Mouse (Mus musculus): ENCODE data around the gene Dmwd.

Dmwd gene

DNA sequence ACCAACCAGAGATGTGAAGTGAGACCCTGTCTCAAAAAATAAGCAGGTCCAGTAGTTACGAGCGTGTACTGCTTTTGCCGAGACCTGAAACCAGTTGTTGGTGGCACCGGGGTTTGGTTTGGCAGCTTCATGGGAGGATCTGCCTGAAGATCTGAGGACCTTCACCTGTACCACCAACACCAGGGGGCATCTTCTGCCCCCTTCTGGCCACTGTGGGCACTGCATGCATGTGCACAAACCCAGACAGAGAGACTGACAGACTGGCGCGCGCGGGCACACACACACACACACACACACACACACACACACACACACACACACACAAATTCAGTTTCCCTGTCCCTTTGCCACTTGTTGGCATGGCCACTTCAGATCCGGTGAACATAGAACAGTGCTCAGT is 2.5 kb upstream of the Dmwd start:
- peak; percentile 72 for DNase-seq

DNA sequence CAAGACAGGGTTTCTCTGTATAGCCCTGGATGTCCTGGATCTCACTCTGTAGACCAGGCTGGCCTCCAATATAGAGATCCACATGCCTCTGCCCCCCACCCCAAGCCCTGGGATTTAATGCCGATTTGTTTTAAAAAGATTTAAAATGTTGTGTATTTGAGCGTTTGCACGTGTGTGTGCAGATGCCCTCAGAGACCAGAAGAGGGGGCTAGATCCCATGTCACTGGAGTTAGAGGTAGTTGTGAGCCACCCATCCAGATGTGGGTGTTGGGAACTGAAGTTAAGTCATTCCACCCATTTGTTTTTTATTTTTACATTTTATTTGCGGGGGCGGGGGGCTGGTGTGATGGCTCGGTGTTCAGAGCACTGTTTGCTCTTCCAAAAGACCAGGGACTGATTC is 1.5 kb upstream of the Dmwd start:
- DNase-seq, result no peak

DNA sequence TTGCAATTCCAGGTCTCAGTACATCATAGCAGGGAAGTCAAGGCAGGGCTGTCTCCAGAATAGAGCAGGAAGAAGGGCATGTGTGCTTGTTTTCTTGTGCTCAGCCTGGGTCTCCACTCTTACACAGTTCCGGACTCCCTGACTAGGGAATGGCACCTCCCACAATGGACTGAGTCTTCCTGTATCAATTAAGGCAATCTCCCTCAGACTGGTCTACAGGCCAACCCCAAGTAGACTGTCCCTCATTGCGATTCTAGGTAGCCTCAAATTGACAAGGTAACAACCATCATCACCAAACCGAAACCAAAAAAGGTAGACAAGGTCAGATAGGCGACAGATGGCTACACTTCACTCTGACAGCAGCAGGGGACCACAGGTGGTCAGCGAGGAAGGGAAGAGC is 796 bp upstream of the Dmwd start:
- DNase-seq, result no peak

DNA sequence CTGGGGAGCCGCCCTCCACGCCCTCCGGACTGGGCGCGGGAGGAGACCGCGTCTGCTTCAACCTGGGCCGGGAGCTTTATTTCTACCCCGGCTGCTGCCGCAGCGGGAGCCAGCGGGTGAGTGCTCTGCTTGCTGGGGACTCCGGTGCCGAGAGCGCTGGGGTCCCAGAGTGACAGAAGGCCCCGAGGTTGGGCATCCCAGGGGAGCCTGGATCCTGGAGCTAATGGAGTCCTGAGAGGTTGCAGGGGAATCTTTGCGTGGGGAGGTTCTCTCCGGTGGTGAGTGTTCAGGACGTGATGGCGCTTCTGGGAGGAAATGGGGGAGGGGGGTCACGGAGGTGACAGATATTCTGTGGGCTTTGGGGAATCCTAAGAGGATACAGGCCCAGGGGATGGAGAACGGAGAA is 562 bp downstream of the Dmwd start:
- peak; percentile 33 for DNase-seq

DNA sequence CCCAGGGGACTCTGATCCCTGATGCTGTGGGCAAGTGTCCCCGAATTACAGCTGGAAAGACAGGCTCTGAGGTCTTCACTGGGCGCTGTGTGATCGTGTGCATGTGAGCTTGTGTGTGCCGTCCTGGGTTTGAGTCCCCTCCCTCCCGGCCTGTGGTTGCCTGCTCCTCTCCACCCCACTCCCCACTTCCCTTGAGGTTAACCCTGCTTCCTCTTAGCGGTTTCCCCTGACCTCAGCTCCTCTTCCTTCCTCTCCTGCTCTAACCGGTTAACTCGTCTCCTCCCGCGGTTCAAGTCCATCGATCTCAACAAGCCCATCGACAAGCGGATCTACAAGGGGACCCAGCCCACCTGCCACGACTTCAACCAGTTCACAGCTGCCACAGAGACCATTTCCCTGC is 1.7 kb downstream of the Dmwd start:
- DNase-seq, result peak; percentile 87

DNA sequence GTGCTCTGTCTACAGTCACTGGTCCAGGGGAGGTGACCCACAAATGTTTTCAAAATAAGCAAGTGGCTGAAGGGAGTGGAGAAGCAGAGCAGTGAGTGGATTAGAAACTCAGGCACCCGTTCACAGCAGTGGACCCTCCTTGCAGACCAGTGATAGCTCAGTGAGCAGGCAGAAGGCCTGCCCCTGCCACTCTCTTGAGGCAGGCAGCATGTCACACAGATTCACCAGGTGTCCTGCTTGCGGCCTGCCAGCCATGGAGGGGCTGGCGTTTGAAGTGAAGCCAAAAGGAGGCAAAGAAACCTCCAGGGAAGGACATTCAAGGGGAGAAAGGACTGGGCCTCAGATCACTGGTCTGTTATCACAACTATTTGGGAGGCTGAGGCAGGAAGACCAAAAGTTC is 2.7 kb downstream of the Dmwd start:
- DNase-seq, result no peak

DNA sequence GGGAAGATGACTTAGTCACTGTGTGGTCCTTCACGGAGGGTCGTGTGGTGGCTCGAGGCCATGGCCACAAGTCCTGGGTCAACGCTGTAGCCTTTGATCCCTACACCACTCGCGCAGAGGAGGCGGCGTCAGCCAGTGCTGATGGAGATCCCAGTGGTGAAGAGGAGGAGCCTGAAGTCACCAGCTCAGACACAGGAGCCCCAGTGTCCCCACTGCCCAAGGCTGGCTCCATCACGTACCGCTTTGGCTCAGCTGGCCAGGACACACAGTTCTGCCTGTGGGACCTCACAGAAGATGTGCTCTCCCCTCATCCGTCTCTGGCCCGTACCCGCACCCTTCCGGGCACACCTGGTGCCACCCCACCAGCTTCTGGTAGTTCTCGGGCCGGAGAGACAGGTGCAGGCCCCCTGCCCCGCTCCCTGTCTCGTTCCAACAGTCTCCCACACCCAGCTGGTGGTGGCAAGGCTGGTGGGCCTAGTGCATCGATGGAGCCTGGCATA is 4.5 kb downstream of the Dmwd start:
- no peak for DNase-seq

DNA sequence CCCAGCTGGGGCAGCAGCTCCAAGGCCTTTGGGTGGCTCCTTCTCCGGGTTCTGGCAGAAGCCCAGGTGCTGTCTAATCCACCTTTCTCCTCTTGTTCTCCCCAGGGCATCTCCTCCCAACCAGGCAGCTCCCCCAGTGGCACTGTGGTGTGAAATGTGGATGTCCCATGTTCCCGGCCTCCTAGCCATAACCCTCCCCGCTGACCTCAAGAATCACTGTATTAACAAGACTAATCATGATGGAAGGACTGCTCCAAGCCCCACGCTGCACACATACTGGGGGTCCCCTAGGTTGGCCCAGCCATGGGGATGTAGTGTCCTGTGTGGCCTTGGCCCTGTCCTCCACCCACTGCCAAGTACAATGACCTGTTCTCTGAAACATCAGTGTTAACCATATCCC is 6.1 kb downstream of the Dmwd start:
- no peak for DNase-seq

DNA sequence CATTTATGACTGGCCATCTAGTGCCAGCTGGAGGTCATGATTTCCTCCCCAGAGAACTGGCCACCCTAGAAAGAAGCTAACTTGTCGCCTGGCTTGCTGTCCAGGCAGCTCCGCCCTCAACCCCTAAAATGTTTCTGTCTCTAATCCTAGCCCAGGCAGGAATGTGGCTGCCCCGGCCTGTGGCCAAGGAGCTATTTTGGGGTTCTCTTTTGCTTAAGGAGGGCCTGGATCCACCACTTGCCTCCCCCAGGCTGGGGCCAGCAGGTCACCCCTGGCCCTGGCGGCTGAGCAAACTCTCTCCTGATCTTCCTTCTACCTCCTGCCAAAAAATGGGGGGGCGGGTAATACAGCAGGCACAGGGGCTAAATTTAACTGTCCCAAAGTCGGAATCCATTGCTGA is 7.1 kb downstream of the Dmwd start:
- no peak for DNase-seq

DNA sequence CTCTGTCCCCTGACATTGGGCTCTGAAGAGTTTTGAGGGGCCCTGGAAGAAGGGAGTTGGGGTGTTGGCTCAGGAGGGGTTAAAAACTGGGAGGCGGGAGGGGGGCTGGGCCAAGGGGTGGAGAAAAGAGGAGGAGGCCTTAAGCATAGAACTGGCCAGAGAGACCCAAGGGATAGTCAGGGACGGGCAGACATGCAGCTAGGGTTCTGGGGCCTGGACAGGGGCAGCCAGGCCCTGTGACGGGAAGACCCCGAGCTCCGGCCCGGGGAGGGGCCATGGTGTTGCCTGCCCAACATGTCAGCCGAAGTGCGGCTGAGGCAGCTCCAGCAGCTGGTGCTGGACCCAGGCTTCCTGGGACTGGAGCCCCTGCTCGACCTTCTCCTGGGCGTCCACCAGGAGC is 7.7 kb downstream of the Dmwd start, which contains the start of gene Dmpk:
Gene Dmpk, plus strand, starts transcription at position 149 of the 400 bp plus-strand sequence.
- no peak for DNase-seq

DNA sequence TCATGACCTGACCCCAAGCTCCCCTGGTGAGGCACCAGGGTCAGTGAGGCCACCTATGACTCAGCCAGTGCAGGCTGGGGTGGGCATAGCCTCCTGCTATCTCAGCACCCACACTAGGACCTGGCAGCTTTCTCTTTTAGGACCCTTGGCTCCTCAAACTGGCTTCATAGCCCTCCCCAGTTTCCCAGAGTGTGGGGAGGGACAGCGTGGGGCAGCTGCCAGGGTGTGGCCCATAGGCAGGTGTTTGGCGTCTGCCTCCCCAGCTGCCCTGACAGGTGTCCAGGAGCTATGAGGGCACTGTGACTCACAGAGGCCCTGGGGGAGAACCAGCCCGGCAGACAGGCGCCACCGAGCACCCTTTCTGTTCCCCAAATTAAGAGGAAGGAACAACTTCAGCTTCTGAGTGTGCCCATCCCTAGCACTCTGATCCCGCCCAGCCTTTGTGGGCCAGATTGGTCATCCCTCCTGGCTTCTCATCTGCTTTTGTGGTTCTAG is 8.3 kb downstream of the Dmwd start:
- DNase-seq, result no peak

DNA sequence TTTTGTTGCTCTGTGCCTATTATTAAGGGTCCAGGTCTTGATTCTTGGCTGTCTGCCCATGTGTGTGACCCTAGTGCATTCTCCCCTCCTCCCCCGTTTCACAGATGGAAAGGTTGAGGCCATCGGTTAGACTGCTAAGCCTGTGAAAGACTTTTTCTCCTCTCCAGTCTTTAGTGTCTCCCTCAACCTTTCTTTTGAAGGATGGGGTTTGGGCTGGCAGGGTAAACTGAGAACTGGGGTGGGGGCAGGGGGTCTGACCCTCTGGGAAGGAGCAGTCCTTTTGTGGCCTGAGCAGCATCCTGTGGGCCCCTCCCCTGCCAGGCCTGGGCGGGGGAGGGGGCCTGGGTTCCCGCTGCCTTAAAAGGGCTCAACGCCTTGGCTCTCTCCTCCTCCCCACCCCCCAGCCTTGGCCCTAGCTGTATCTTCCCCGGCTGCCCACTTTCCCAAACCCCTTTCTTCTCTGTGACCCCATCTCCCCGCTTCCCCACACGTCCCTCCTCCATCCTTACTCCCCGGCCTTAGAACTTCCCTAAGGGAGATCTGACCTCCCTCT is 9.0 kb downstream of the Dmwd start:
- no peak for DNase-seq

DNA sequence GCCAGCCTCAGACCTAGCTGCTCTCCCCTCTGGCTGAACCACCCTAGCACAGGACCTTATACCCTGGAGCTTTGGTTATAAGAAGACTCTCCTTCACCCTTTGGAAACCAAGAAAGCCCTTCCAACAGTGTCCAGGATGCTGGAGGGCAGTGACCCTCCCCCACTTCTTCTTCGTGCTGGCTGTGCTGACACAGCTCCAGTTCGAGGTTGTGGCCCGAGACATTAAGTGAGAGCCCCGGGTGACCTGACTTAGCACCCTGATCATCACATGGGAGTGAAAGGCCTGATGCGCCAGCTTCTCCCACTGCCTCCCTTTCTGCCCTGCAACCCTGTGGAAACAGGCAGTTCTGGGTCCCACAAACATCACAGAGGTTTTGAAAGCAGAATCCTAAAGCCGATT is 9.5 kb downstream of the Dmwd start:
- no peak for DNase-seq

DNA sequence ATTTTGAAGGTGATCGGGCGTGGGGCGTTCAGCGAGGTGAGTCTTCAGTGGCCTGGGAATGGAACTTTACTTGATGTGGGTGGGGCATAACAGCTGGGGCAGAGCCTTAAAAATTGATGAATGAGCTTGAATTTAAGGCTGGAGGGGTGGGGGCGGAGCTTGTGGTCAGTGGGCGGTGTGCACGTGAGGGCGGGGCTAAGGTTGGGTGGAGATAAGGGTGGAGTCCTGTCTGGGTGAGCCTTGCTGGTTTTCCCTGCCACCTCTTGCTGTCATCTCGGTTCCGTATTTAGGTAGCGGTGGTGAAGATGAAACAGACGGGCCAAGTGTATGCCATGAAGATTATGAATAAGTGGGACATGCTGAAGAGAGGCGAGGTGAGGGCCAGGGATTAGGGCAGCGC is 10.0 kb downstream of the Dmwd start:
- DNase-seq, result no peak

DNA sequence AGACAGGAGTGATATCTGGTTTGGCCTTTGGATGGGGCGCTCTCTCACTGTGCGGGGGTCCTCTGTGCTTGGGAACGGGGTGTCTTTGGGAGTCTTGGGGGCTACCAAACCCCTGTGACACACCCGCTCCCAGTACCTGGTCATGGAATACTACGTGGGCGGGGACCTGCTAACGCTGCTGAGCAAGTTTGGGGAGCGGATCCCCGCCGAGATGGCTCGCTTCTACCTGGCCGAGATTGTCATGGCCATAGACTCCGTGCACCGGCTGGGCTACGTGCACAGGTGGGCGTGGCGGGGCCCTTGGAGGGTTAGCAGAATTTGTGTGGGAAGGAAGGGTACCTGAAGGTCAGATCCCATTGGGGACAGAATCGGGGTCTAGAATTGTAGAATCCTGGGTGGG is 10.7 kb downstream of the Dmwd start:
- no peak for DNase-seq

DNA sequence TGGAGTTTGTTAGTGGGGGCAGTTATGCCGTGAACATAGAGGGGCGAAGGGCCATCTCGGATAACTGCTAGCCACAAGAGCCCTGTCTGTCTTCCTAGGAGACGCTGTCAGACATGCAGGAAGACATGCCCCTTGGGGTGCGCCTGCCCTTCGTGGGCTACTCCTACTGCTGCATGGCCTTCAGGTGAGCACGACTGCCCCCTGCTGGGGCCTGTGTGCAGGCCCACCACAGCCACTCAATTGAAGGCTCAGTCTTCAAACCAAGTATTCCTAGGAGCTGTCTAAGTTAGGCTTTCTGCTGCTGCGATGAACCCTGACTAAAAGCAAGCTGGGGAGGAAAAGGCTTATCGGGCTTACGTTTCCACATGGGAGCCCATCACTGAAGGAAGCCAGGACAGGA is 12.8 kb downstream of the Dmwd start:
- peak; percentile 80 for DNase-seq

DNA sequence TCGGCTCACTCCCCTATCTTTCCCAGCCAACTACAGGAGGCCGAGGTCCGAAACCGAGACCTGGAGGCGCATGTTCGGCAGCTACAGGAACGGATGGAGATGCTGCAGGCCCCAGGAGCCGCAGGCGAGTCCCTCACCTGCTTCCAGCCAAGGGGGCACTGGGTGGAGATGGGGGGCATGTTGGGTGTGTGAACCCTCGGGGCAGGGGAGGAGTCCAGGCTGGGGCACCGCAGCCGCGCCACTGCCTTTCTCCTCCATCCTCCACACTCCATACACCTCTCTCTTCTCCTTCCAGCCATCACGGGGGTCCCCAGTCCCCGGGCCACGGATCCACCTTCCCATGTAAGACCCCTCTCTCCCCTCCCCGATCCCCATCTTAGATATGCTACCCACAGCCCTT is 15.9 kb downstream of the Dmwd start:
- no peak for DNase-seq

DNA sequence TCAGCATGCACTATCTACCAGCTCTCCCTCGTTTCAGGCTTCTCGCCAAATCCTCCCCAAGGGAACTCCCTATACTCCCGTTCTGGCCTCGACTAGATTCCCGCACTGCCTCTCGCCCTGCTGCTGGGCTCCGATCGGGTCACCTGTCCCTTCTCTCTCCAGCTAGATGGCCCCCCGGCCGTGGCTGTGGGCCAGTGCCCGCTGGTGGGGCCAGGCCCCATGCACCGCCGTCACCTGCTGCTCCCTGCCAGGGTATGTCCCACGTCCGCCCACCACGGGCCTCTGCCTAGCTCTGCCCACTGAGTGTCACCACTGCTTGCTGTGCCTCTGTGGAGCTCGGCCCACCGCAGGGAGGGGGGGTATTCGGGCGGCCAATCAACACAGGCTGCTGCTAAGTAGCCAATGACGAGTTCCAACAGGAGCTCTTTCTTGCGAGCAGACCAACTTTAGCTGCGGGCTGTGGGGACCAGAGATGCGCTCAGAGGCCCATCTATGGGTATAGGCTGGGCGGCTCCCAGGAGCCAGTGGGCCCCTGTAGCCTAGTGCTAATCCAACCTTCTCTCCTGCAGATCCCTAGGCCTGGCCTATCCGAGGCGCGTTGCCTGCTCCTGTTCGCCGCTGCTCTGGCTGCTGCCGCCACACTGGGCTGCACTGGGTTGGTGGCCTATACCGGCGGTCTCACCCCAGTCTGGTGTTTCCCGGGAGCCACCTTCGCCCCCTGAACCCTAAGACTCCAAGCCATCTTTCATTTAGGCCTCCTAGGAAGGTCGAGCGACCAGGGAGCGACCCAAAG is 16.6 kb downstream of the Dmwd start:
- DNase-seq, result peak; percentile 48

DNA sequence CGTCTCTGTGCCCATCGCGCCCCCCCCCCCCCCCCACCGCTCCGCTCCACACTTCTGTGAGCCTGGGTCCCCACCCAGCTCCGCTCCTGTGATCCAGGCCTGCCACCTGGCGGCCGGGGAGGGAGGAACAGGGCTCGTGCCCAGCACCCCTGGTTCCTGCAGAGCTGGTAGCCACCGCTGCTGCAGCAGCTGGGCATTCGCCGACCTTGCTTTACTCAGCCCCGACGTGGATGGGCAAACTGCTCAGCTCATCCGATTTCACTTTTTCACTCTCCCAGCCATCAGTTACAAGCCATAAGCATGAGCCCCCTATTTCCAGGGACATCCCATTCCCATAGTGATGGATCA is 17.1 kb downstream of the Dmwd start:
- DNase-seq, result peak; percentile 95

DNA sequence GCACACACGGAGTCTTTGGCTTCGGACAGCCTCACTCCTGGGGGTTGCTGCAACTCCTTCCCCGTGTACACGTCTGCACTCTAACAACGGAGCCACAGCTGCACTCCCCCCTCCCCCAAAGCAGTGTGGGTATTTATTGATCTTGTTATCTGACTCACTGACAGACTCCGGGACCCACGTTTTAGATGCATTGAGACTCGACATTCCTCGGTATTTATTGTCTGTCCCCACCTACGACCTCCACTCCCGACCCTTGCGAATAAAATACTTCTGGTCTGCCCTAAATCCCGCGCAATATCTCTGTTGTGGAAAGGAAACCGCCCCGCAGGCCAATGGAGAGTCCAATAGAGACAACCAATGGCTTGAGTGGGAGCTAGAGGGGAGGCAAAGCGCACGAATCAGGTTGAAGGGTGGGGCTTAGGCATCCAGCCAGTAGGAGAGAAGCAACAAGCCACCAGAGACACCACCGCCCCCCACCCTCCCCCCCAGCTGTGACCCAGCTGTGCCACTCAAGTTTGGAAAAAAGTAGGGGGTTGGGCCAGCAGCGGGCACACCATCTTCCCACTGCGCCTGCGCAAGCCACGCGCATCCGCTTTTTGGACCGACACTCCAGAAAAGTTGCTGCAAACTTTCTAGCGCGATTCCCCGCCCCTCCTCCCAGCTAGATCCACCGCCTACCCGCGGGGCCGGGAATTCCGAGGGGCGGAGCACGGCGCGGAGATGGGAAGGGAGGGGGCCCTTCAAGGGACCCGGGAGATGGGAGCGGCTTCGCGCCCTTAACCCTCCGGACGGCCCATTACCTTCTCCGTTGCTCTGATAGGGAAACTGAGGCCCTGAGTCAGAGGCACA is 17.7 kb downstream of the Dmwd start:
- peak; percentile 95 for DNase-seq

DNA sequence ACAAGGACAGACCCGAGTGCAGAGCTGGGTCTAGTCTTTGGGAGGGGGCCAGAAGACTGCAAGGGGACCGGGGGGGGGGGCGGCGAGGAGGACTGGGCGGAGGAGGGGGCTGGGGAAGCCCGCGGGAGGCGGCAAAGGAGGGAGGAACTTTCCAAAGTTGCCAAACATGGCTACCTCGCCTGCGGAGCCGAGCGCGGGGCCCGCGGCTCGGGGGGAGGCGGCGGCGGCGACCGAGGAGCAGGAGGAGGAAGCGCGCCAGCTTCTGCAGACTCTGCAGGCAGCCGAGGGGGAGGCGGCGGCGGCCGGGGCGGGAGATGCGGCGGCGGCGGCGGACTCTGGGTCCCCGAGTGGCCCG is 18.4 kb downstream of the Dmwd start, which contains the start of gene Six5:
Gene Six5, plus strand, starts transcription at position 124 of the 355 bp plus-strand sequence.
- peak; percentile 82 for DNase-seq

DNA sequence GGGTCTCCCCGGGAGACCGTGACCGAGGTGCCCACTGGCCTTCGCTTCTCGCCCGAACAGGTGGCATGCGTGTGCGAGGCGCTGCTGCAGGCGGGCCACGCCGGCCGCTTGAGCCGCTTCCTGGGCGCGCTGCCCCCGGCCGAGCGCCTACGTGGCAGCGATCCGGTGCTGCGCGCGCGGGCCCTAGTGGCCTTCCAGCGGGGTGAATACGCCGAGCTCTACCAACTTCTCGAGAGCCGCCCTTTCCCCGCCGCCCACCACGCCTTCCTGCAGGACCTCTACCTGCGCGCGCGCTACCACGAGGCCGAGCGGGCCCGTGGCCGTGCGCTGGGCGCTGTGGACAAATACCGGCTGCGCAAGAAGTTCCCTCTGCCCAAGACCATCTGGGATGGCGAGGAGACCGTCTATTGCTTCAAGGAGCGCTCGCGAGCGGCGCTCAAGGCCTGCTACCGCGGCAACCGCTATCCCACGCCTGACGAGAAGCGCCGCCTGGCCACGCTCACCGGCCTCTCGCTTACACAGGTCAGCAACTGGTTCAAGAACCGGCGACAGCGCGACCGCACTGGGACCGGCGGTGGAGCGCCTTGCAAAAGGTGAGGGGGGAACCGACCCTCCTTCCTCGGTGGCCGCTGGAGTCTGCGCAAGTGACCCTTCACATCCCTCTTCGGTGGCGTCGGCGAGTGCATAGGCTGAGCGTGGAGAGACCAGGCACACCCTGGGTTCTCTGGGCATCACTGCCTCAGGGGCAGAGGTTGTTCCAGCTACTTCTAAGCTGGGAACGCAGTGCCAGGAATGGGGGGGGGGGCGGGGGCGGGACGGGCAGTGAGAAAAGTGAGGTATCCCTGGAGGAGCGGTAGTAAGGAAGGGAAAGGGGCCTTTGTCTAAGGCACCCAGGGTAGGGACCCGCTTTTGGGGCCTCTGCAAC is 19.1 kb downstream of the Dmwd start:
- DNase-seq, result peak; percentile 60

DNA sequence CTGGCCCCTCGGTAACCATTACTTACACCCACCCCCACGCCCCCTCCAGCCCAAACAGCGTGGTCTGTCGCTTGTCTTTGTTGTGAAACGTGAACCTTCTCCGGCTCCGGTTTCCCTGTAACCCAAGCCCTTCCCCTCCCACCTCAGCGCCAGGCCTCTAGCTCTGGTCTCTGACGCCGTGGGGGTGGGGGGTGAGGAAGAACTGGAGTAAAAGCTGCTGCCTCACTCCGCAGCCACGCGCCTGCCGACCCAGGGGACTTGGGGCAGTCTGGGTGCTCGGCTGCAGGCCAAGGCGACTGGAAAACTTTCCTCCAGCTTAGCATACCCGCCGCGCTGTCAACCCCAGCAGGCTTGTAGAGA is 19.7 kb downstream of the Dmwd start:
- DNase-seq, result no peak

All from thymus, postnatal 14 days (tissue).